Mouse (Mus musculus) lung, adult 18-20 months (tissue): ENCODE data around the gene Gm49368.
"Not testable (repeated sequence)": the region's sequence is repeated elsewhere in the genome, so short reads cannot be mapped to it uniquely, and the experiment has no call there.

Experiments
- DNase-seq, 2 experiments: peaks; one replicate each; pipeline ENCODE4 v3.0.0; 2022; ENCODE audit warnings: mixed read lengths in 2 of 2

Gm49368 gene

DNA sequence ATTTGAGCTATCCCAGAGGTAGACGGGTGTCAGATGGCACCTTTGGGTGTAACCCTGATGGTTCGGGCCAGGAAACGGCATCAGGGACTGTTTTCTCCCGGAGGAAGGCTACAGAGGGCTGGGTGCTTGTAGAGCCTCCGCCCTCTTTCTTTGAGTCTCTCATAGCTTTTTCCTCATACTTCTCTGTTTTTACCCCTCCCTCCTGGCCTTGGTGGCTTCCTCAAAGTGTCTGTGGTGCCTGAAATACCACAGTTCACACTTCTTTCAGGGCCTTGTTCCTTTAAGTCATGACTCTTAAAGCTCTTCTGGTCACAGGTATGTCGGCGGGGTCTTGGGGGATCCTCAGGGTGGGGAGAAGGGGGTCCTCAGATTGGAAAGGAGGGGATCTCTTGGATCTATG is at the start of gene Gm49368, which contains the start of gene Itgam:
Gm49368 (plus strand) TSS at position 228 of the 400 bp plus-strand sequence.
Itgam (plus strand) TSS at position 185 of the 400 bp plus-strand sequence.
- DNase-seq, result peak in 1 of 2 experiments; percentile 7

DNA sequence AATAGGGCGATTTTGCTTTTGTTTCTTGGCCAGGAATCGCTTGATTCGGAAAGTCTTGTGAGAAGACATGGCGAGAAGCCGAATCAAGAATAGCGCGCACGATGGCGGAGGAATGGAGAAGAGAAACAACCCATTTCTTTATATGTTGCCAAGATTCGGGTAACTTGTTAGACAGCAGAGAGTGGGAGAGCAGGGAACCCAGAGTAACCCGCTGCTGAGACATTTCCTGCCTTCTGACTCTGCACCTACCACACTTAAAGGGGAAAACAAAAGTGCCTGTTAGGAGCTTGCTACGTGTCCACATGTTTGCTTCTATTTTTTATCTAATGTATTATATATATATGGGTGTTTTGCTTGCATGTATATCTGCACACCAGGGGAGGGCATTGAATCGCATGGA is 49.4 kb upstream of the Gm49368 start:
- no peak for DNase-seq

DNA sequence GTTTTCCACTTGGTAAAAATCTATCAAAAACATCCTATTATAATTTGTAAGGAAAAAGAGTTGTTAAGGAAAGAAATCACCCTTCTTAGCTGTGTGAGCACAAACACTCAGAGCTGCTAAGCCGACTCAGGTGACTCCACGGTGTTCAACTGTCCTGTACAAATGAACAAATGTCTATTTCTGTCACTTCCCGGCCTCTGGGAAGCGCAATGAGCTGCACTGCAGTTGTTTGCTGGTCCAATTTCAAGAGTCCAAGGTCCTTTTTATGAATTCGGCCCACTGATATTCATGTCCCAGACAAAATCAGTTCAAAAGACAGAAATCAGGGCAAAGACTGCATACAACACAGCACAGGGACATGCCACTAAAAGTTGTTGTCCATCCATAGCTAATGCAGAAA is 46.3 kb upstream of the Gm49368 start:
- DNase-seq, result not testable (repeated sequence)

DNA sequence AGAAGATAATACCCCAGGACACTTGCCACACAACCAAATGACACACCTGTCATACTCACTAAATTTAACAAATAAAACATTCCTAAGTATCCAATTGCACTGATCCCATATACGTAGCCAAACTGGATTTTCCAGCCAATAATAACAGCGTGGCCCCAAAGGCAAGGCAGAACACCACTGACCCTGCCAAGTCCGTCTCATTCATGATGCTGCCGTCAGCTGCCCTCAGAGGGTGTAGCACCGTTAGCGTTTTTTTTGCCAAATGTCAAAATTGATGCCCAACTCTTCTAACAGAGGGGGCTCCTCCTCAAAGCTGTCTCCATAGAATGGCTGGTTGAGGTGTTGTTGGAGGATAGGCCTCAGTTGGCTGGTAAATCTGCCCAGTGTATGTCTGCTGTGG is 45.8 kb upstream of the Gm49368 start:
- DNase-seq, result no peak

DNA sequence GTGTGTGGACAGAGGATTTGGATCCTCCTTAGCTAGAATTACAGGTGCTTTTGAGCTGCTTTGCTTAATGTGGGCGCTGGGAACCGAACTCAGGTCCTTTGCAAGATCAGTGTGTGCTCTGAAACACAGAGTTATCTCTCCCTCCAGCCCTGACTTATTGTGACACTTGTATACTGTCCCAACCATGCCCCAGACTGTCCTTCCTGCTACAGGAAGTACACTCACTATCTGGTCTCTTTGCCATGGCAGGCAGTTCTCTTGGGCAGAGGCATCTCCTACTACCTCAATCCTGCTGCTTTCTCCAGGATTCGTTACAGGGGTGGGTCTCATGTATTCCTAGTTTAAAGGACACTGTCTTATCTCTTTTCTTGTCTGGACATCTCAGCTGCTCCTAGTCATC is 44.2 kb upstream of the Gm49368 start:
- no peak for DNase-seq

DNA sequence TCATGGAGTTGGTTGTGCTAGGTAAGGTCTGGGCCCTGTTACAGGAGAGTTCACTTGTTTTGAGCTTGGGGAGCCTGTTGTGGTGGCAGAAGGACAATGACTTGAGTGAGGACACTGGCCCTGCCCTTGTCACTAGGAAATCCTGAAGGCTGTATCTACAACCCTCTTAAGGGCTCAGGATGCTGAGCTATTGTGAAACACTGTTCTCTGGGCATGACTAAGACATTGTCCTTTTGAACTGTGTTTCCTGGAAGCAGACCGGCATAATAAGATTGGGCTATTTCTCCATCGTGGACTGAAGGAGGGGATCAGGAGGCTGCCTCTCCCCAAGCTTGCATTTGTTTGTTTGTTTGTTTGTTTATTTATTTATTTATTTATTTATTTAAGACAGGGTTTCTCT is 43.3 kb upstream of the Gm49368 start:
- DNase-seq, result no peak

DNA sequence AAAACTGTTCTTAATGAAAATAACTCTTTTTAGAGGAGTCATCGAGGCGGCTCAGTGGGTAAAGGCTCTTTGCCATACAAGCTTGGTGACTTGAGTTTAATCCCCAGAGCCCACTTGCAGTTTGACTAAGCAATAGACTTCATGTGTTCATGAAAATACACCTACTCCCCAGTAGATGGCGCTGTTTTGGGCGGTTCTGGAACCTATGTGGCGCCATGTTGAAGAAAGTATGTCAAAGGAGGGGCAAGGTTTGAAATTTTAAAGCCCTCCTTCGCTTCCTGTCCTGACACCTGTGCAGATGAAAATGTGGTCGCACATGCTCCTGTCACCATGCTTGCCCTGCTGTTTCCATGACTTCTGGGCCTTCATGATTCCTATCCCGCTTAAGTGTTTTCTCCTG is 39.5 kb upstream of the Gm49368 start:
- DNase-seq, result no peak

DNA sequence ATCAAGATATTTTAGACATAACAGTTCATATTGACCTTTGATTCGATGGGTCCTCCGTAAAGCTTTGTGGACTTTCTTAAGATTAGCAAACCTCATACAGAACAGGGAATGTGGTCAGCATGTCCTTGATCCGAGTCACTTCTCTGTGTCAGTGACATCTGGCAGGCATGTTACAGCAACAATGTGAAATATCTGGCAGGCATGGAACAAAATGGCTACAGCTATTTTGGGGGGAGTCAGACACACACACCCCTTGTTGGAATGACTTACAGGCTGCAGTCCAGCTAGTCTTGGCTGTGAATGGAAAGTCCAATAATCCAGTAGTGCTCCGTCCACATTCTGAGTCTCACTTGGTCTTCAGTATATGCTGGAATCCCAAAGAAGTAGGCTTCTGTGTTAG is 38.9 kb upstream of the Gm49368 start:
- DNase-seq, result no peak

DNA sequence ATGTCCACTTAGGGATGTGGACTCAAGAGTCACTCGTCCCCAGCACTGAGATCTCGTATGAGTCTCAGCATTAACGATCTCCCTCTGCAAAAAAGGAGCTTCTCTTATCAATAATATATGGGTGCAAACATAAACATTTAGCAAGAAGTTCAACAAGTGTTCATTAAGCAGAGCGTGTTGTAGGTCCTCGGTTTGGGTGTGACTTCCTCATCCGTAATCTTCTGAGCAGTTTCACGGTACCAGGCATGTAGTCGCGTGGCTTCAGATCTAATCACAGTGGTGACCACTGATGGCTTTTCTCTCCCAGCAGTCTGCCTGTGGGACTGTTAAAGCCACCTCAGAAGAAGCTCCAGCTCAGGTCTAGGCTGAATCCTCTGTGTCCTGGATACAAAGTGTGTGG is 38.1 kb upstream of the Gm49368 start:
- DNase-seq, result no peak

DNA sequence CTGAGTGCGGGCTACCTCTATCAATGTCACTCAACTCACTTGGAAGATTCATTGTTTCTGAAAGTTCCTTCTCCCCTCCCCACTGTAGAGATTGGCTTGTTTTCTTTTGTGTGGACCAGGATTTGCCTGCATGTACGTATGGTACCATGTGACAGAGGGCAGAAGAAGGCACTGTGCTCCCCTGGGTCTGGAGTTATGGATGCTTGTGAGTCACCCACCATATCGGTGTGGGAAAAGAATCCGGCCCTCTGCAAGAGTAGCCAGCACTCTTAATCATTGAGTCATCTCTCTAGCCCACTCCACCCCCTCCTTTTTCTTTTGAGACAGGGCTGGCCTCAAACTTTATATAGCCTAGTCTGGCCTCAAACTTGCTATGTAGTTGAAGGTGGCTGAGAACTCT is 37.6 kb upstream of the Gm49368 start:
- no peak for DNase-seq

DNA sequence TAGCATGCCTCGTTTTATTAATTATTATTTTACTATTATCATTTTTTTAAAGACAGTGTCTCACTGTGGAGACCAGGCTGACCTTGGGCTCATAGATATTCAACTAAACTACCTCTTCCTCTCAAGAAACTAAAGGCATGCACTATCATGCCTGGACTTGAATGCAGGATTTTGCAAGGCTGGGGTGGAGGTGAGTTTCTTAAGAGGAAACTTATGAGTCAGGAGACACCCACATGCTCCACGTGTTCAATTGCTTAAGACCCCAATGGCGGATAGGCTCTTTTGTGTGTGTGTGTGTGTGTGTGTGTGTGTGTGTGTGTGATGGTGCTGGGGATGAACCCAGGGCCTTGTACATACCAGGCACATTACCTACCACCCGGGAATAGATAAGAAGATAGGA is 37.1 kb upstream of the Gm49368 start:
- no peak for DNase-seq

DNA sequence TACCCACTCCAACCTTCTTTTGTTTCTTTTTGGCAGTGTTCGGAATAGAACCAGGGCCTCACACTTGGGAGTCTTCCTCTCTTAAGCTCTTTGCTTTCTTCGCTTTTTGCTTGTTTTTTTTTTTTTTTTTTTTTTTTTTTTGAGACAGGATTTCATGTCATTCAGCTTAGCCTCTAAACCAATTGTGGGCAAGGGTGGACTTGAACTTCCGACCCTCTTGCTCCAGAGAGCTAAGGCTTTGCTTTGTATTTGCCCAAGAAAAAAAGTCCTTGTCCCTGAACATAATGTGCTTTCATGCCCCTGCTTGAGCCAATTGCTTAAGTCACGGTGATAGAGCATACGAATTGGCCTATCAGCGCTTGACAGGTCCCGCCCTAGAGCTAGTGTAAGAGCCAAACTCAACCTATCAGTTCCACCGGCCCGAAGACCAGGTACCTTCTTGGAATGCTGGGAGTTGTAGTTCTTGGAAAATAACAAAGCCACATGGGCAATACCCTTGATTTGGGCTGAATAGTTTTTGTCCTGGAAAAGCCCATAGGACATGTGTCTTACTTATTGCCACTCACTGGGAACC is 31.0 kb upstream of the Gm49368 start:
- DNase-seq, result peak; percentile 28 to 39

DNA sequence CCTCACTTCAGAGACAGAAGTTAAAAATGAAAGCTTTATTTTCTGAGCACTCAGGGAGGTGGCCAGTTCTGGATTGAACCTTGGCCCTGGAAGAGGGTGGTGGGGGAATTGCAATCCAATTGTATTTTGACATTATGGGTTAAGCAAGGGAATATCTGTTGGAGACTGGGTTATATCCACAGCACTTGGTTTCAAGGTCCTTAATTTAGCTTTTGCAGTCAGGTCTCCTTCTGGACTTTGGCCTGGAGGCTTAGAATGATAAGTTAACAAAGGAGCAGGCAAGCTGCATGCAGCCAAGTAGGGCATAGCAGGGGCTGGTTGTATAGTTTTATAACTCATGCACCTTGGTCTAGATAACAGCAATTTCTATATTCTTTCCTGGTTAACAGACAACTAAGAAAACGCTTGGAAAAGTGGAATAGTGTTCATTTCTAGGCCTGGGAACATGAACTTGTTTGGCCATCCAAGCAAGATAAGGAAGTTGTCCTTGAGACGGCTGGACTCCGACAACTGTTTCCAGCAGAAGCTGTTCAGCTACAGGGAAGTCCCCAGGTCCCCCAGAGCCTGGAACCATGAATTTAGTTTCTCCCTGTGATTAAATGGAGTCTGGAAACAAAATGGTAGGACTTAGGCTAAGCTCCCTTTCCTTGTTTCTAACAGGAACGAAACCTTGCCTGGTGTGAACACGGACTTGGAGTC is 30.0 kb upstream of the Gm49368 start:
- DNase-seq, result no peak

DNA sequence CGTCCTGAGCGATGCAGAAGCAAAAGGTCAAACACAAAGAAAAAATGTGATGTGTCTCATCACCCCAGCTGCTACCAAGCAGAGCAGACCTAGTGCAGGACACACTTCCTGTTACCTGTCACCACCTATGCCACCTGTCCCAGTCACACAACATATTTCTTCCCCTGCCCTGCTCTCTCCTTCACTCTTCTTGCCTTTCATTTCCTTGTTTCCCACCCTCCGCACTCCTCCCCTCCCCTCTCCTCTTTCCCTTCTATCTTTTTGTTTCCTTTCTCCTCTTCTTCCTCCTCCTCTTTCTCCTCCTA is 29.5 kb upstream of the Gm49368 start:
- no peak for DNase-seq

DNA sequence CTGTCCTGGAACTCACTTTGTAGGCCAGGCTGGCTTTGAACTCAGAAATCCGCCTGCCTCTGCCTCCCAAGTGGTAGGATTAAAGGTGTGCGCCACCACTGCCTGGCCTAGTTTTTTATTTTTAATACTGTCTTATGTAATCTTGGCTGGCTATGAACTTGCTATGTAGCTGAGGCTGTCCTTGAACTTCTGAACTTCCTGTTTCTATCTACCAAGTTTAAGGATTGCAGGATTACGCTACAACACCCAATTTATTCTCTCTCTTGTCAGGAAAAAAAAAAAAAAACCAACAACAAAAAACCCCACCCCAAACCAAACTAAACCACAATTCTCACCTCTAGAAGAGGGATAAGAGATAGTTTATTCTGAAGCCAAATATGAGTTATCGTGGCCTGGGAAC is 28.9 kb upstream of the Gm49368 start:
- no peak for DNase-seq

DNA sequence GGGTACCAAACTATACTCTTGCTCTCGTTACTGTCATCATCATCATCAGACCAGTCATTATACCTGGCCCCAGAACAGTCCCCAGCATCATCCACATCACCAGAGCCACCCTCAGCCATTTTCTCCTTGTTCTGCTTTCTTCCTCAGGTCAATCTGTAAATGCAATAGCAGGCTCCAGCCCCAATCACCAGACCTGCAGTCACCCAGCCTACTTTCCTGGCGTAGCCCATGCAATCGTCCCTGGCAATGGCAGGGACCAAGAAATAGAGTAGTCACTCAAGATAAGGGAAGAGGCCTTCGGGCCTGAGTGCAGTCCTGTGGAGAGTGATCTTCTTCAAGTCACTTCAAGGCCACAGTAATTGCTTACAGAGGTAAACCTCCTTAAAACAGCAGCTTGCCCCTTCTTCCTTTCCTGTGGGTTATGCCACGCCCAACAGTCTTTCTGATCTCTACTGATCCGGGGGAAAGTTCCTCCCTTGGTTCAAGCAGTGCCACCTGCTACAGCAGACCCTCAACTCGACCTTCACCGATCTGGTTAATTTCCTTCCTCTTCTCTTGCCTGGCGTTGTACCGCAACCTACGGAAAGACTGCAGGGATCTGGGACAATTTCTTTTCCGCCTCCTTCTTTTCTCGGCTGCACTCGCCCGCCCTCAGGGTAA is 20.2 kb upstream of the Gm49368 start:
- DNase-seq, result not testable (repeated sequence)

DNA sequence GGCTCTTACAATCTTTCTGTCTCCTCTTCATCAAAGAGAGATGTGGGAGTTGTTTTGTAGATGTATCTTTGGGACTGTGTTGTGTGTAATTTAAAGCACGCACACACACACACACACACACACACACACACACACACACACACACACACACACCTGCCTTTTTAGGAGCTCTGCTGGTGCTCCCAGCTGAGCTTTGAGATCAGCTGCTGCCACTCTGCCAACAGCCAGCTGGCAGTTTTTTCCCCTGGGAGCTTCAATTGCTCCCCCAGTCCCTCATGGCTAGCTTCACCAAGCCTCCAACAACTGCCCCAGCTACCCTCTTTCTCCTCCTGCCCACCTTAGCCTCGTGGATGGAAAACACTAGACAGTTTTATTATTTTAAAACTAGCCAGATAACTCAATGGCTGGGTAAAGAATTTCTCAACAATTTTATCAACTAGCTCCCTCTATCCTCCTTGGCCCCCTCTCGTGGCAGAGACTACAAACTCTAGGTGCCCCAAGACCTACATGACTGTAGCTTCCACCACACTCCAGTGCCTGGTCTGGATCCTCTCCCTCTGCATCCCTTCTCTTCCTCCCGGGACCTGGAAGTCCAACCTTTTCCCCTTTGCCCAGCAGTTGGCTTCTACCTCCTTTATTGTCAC is 18.2 kb upstream of the Gm49368 start:
- peak in 1 of 2 experiments; percentile 7 for DNase-seq

DNA sequence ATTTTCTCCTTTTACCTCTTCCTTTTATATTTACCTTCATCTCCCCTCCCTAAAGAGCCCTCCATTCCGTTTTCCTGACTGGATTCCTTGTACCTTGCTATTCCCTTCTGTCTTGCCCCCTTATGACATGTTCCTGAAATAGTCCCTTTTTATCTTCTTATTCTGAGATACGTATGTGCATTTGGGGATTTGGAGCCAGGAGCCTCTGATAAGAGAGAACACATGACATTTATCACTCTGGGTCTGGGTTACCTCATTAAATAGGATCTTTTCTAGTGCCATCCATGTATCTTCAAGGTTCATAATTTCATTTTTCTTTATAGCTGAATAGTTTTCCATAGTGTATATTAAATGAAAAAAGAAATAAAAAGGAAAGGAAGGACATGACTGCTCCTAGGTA is 16.8 kb upstream of the Gm49368 start:
- DNase-seq, result no peak

DNA sequence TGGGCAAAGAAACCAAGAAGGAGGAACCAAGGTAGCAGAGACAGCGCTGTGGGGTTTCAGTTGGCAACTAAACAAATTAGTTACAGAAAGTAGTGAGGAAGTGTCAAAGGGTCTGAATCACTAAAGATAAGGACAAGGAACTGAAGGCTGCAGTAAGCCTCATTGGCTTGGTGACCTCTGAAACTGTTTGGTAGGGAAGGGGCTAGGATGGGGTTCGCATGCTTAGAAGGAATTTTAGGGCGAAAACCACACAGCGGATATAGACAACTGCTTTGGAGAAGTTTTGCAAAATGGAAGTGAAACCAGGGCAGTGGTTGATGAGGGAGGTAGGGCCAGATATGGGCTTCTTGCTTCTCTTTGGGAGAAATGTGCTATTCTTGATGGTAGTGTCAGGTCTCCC is 13.7 kb upstream of the Gm49368 start:
- DNase-seq, result peak in 1 of 2 experiments; percentile 8

DNA sequence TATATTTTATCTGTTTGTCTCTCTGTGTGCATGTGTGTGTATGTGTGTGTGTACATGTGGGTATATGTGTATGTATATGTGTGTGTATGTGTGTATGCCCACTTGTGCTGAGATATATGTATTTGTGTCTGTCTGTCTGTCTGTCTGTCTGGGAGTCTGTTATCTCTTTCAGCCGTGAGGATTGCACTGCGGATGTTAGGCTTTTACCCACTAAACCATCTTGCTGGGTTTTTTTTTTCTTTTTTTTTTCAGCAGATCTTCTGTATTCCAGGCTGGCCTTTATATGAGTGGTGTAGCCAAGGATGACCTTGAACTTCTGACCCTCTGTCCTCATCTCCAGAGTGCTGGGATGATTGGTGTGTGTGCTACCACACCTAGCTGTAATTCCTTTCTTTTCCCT is 13.2 kb upstream of the Gm49368 start:
- DNase-seq, result no peak

DNA sequence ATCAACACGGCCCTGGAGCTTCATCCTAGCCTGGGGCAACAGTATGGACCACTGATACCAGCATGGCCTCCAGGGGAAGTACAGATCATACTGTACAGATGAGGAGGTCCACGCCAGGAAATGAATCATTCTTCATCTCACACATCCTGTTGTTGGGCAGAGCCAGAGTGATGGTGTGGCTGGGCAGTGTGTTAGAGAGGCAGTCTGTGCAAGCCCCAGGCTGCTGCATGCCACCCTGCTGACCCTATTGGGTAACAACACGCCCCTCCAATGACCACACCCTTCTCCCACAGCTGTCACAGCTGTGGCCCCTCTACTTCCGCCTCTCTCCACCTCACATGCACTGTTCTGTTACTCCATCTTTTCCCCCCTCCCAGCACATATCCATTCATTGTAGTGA is 11.7 kb upstream of the Gm49368 start:
- peak; percentile 24 to 35 for DNase-seq

DNA sequence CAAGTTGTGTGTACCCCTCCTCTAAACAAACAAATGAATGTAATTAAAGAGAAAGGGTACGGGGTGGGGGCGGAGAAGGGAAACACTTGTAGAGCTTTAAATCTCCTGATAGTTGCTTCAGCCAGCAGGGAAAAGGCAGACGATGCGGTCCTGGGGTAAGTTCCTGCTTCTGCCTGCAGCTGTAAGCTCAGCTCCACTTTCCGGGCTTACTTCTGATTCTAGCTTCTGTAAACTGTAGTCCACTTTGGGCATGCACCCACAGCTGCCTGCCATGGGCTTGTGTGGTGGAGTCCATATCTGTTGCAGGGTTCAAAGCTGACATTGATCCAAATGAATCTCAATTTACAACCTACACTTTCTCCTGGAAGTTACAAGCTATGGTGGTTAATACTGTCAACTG is 9.4 kb upstream of the Gm49368 start:
- no peak for DNase-seq

DNA sequence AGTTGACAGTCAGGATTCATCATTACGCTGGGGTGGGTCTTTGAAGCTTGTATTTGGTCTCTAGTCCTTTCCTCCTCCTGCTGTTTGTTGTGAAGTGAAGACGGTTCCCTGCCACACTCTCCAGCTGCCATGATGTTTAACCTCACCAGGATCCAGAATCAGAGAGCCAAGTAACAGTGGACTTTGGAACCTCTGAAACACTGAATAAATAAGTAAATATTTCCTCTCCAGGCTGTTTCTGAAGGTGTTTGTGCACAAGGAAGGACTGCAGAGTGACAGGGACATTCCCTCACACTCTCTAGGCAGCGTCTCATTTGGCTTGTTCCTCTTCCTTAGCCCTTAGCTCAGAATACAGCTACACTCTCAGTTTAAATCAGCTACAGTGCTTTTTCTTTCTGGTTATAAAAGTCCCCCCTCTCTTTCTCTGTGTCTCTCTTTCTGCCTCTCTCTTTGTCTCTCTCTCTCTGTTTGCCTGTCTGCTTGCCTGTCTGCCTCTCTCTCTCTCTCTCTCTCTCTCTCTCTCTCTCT is 5.5 kb upstream of the Gm49368 start:
- no peak for DNase-seq

DNA sequence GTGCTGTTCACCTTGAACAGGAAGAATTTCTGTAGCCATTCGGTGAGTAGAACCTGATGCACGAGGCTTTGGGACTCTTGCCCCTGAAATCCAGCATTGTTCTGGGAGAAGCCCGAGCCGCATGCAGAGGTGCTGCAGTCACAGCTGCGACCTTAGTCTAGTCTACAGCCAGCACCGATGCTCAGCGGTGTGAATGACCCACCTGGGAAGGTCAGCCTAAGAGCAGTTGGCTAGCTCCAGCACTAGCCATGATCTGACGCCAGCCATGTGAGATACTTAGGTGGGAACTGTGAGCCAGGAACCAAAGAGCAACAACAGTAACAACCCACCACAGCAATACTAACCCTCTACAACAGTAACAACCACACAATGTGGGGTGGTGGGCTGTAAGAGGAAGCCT is 4.6 kb upstream of the Gm49368 start:
- no peak for DNase-seq
